Mouse (Mus musculus) stomach, embryonic 16.5 days (tissue): Measurements from ENCODE around the gene Lima1. TPM values are rescaled to one million over a fixed set of nuclear protein-coding genes. Genes with fewer than 3 reads are reported as not detected.

Source experiments
- ATAC-seq: fragments of 200-750 bp; cut with Nextera tagmentation; 2 replicates; pipeline ENCODE4 v1.8.0; 2017; ENCODE audit warnings: moderate number of reproducible peaks, moderate TSS enrichment; ENCODE audit not compliant: insufficient read depth, low FRiP score
- H3K27ac ChIP-seq: fragments of 300-500 bp; sonication (generic); 2 replicates; pipeline ENCODE4 v1.5.1; 2014; ENCODE audit warnings: low read length
- H3K27me3 ChIP-seq: fragments of 300-500 bp; sonication (generic); 2 replicates; pipeline ENCODE4 v1.6.1; 2014; ENCODE audit warnings: low read length, control low read depth, mixed read lengths; ENCODE audit not compliant: control insufficient read depth, insufficient read depth
- H3K36me3 ChIP-seq: fragments of 300-500 bp; sonication (generic); 2 replicates; pipeline ENCODE4 v1.6.1; 2014; ENCODE audit warnings: low read length; ENCODE audit not compliant: control insufficient read depth, insufficient read depth
- H3K4me1 ChIP-seq: fragments of 300-500 bp; sonication (generic); 2 replicates; pipeline ENCODE4 v1.6.1; 2014; ENCODE audit warnings: low read length, control low read depth, mixed read lengths; ENCODE audit not compliant: control insufficient read depth, insufficient read depth
- H3K4me2 ChIP-seq: fragments of 300-500 bp; sonication (generic); 2 replicates; pipeline ENCODE4 v1.6.1; 2014; ENCODE audit warnings: low read depth, low read length, mixed read lengths
- H3K4me3 ChIP-seq: fragments of 300-500 bp; sonication (generic); replicated peaks from 2 replicates; pipeline ENCODE4 v1.5.1; 2014; ENCODE audit warnings: mild to moderate bottlenecking, low read length
- H3K9ac ChIP-seq: fragments of 300-500 bp; sonication (generic); 2 replicates; pipeline ENCODE4 v1.6.1; 2014; ENCODE audit warnings: low read length
- H3K9me3 ChIP-seq: fragments of 300-500 bp; sonication (generic); replicated peaks from 2 replicates; pipeline ENCODE4 v1.6.1; 2016; ENCODE audit warnings: low read length, control low read depth; ENCODE audit not compliant: control insufficient read depth
- WGBS: fragments of 180-500 bp; shearing (Covaris S2); extraction: QIAGEN DNeasy Blood & Tissue Kit; methylation state at CpG from one replicate; pipeline ENCODE4 v1.1.7; 2014; 5-methylcytosine and 5-hydroxymethylcytosine counted together
- polyA plus RNA-seq: library from polyadenylated mRNA; unstranded; fragments of >200 nt; fragmentation: Nextera tagmentation; extraction: Ambion mirVana; gene quantifications from 2 replicates; pipeline ENCODE4 v1.2.1, GENCODE M21; 2015

Gene Lima1
- polyA plus RNA-seq, 1 experiment from 2014 or later = 89.4 TPM

- WGBS = 89% methylated on average over 6 of the region's 6 CpGs
- H3K4me3 ChIP-seq = no peak overlapping the region
- ATAC-seq = no peak
- H3K9me3 ChIP-seq = no peaks in the 10 kb centered on the region
- no peaks in the 10 kb centered on the region; the same call in 1 of the 2 replicates for H3K4me1 ChIP-seq
- H3K4me2 ChIP-seq = no peak overlapping the region
- no peak overlapping the region for H3K9ac ChIP-seq
- no peaks in the 10 kb centered on the region for H3K36me3 ChIP-seq
- no peaks in the 10 kb centered on the region for H3K27me3 ChIP-seq
- no peak overlapping the region; the same call in 1 of the 2 replicates for H3K27ac ChIP-seq
Observed at GRCm38 (mm10) chr15:99863358-99863757, 11.9 kb downstream of the Lima1 start.

- Histone ChIP-seq H3K4me2 (no peak overlapping the region), H3K36me3 (no peaks in the 10 kb centered on the region), H3K9ac (no peak overlapping the region), H3K27me3 (no peaks in the 10 kb centered on the region), H3K4me3 (no peak overlapping the region), H3K9me3 (no peaks in the 10 kb centered on the region), H3K4me1 (no peaks in the 10 kb centered on the region; the same call in 1 of the 2 replicates), H3K27ac (peak overlapping the region; percentile 38)
- peak; percentile 24; the same call in 1 of the 2 replicates for ATAC-seq
- 48% methylated on average over 11 of the region's 11 CpGs for WGBS
Observed at GRCm38 (mm10) chr15:99862473-99862872, 12.8 kb downstream of the Lima1 start.

- no peaks in the 10 kb centered on the region for H3K36me3 ChIP-seq
- H3K4me1 ChIP-seq = no peaks in the 10 kb centered on the region; the same call in none of the 2 replicates
- no peaks in the 10 kb centered on the region for H3K9me3 ChIP-seq
- WGBS = 26% methylated on average over 11 of the region's 11 CpGs
- no peak for ATAC-seq
- H3K27ac ChIP-seq = peak overlapping the region; percentile 60
- no peaks in the 10 kb centered on the region for H3K27me3 ChIP-seq
- H3K9ac ChIP-seq = no peak overlapping the region
- no peak overlapping the region for H3K4me3 ChIP-seq
- no peak overlapping the region for H3K4me2 ChIP-seq
Observed at GRCm38 (mm10) chr15:99861955-99862354, 13.3 kb downstream of the Lima1 start.

GRCm38 (mm10) chr15:99861536-99861935, 13.7 kb downstream of the Lima1 start:
- H3K9ac ChIP-seq = no peak overlapping the region
- no peak overlapping the region for H3K4me3 ChIP-seq
- no peak overlapping the region for H3K4me2 ChIP-seq
- no peaks in the 10 kb centered on the region for H3K36me3 ChIP-seq
- H3K27me3 ChIP-seq = no peaks in the 10 kb centered on the region
- H3K27ac ChIP-seq = peak overlapping the region; percentile 60; the same call in 1 of the 2 replicates
- H3K9me3 ChIP-seq = no peaks in the 10 kb centered on the region
- no peak for ATAC-seq
- 62% methylated on average over 6 of the region's 6 CpGs for WGBS
- no peaks in the 10 kb centered on the region; the same call in none of the 2 replicates for H3K4me1 ChIP-seq

- Histone ChIP-seq H3K4me1 (no peaks in the 10 kb centered on the region; the same call in none of the 2 replicates), H3K27me3 (no peaks in the 10 kb centered on the region), H3K9ac (no peak overlapping the region), H3K9me3 (no peaks in the 10 kb centered on the region), H3K4me2 (no peak overlapping the region), H3K27ac (no peak overlapping the region), H3K4me3 (no peak overlapping the region), H3K36me3 (no peaks in the 10 kb centered on the region)
- ATAC-seq = no peak
- WGBS = 53% methylated on average over 9 of the region's 9 CpGs
Observed at GRCm38 (mm10) chr15:99859644-99860392, 15.4 kb downstream of the Lima1 start.

GRCm38 (mm10) chr15:99857479-99857878, 17.8 kb downstream of the Lima1 start:
- WGBS = 59% methylated on average over 8 of the region's 8 CpGs

GRCm38 (mm10) chr15:99855119-99855518, 20.1 kb downstream of the Lima1 start:
- Histone ChIP-seq H3K4me1 (peaks cover under 1% of the 10 kb centered on the region), H3K36me3 (no peaks in the 10 kb centered on the region), H3K27me3 (no peaks in the 10 kb centered on the region), H3K9me3 (no peaks in the 10 kb centered on the region), H3K27ac (no peak overlapping the region), H3K9ac (no peak overlapping the region), H3K4me3 (no peak overlapping the region), H3K4me2 (no peak overlapping the region)
- no peak for ATAC-seq
- WGBS = 66% methylated on average over 3 of the region's 3 CpGs

More at GRCm38 (mm10) chr15:99857479-99857878, 17.8 kb downstream of the Lima1 start:
- H3K4me1 ChIP-seq = no peaks in the 10 kb centered on the region; the same call in 1 of the 2 replicates
- no peak overlapping the region for H3K4me2 ChIP-seq
- H3K9ac ChIP-seq = no peak overlapping the region
- H3K27me3 ChIP-seq = no peaks in the 10 kb centered on the region
- no peak for ATAC-seq
- no peaks in the 10 kb centered on the region for H3K36me3 ChIP-seq
- H3K9me3 ChIP-seq = no peaks in the 10 kb centered on the region
- H3K27ac ChIP-seq = no peak overlapping the region
- H3K4me3 ChIP-seq = no peak overlapping the region

- Histone ChIP-seq H3K4me2 (no peak overlapping the region), H3K9ac (no peak overlapping the region), H3K27ac (peak overlapping the region; percentile 72), H3K27me3 (no peaks in the 10 kb centered on the region), H3K36me3 (no peaks in the 10 kb centered on the region), H3K4me3 (no peak overlapping the region), H3K4me1 (peaks cover 12% of the 10 kb centered on the region), H3K9me3 (no peaks in the 10 kb centered on the region)
- WGBS = 63% methylated on average over 2 of the region's 2 CpGs
- ATAC-seq = peak; percentile 42; the same call in 1 of the 2 replicates
Observed at GRCm38 (mm10) chr15:99852606-99853237, 22.5 kb downstream of the Lima1 start.

- no peak overlapping the region for H3K4me3 ChIP-seq
- no peak overlapping the region for H3K4me2 ChIP-seq
- 56% methylated on average over 3 of the region's 3 CpGs for WGBS
- peaks cover 32% of the 10 kb centered on the region for H3K4me1 ChIP-seq
- no peaks in the 10 kb centered on the region for H3K27me3 ChIP-seq
- no peak overlapping the region for H3K27ac ChIP-seq
- no peak for ATAC-seq
- H3K36me3 ChIP-seq = no peaks in the 10 kb centered on the region
- no peaks in the 10 kb centered on the region for H3K9me3 ChIP-seq
- no peak overlapping the region for H3K9ac ChIP-seq
Observed at GRCm38 (mm10) chr15:99850265-99850664, 25.0 kb downstream of the Lima1 start.
